Mouse (Mus musculus): ENCODE measurements around the gene Nudcd2. TPM values are rescaled to one million over a fixed set of nuclear protein-coding genes. Genes with fewer than 3 reads are reported as not detected.

Gene Nudcd2
- total RNA-seq, 2 experiments from 2014 or later: 9.9 to 14.0 TPM

GRCm38 (mm10) chr11:40718324-40718723 lies 15.1 kb upstream of the Nudcd2 start:
- no peak overlapping the region for H3K27ac ChIP-seq
- TF ChIP-seq CTCF (IDR thresholded peaks at IDR 0.05): no peak
- no peak overlapping the region for H3K4me3 ChIP-seq
- intact Hi-C loops (cut with DNase I): no loop called here
- DNase-seq: no peak

- no peak for DNase-seq
- intact Hi-C loops (cut with DNase I): loop anchor here (1.0 kb wide), 1 partner anchor 41 kb away; no protein-coding TSS in a partner anchor
- Histone ChIP-seq H3K27ac (no peak overlapping the region), H3K4me3 (peak overlapping the region; percentile 96)
- no peak for TF ChIP-seq CTCF (IDR thresholded peaks at IDR 0.05)
These were observed 499 bp upstream of the Nudcd2 start for GRCm38 (mm10) chr11:40732997-40733338.

GRCm38 (mm10) chr11:40734251-40734752 lies 835 bp downstream of the Nudcd2 start:
- H3K27ac ChIP-seq: peak overlapping the region; percentile 91
- intact Hi-C loops (cut with DNase I): loop anchor here (2.0 kb wide), 1 partner anchor 18 kb away; no protein-coding TSS in a partner anchor
- no peak for TF ChIP-seq CTCF (IDR thresholded peaks at IDR 0.05)

GRCm38 (mm10) chr11:40737369-40737768 lies 3.9 kb downstream of the Nudcd2 start:
- no peak for DNase-seq

More at GRCm38 (mm10) chr11:40734251-40734752, 835 bp downstream of the Nudcd2 start:
- DNase-seq: no peak
- H3K4me3 ChIP-seq: peak overlapping the region; percentile 96

GRCm38 (mm10) chr11:40741605-40742262 lies 8.3 kb downstream of the Nudcd2 start:
- DNase-seq: no peak
- Histone ChIP-seq H3K27ac (no peak overlapping the region), H3K4me3 (no peak overlapping the region)
- no peak for TF ChIP-seq CTCF (IDR thresholded peaks at IDR 0.05)
- intact Hi-C loops (cut with DNase I): no loop called here

More at GRCm38 (mm10) chr11:40737369-40737768, 3.9 kb downstream of the Nudcd2 start:
- Histone ChIP-seq H3K27ac (no peak overlapping the region), H3K4me3 (no peak overlapping the region)
- TF ChIP-seq CTCF (IDR thresholded peaks at IDR 0.05): no peak
- intact Hi-C loops (cut with DNase I): no loop called here

- H3K27ac ChIP-seq: no peak overlapping the region
- no peak for DNase-seq
- no peak overlapping the region for H3K4me3 ChIP-seq
- intact Hi-C loops (cut with DNase I): no loop called here
- TF ChIP-seq CTCF (IDR thresholded peaks at IDR 0.05): no peak
These were observed 10.9 kb downstream of the Nudcd2 start for GRCm38 (mm10) chr11:40744348-40744747.

- TF ChIP-seq CTCF (IDR thresholded peaks at IDR 0.05): no peak
- Histone ChIP-seq H3K4me3 (no peak overlapping the region), H3K27ac (no peak overlapping the region)
- intact Hi-C loops (cut with DNase I): no loop called here
- no peak for DNase-seq
These were observed 12.9 kb downstream of the Nudcd2 start for GRCm38 (mm10) chr11:40746361-40746760.

- Histone ChIP-seq H3K4me3 (no peak overlapping the region), H3K27ac (no peak overlapping the region)
- no peak for TF ChIP-seq CTCF (IDR thresholded peaks at IDR 0.05)
- intact Hi-C loops (cut with DNase I): no loop called here
- DNase-seq: no peak
These were observed 14.2 kb downstream of the Nudcd2 start for GRCm38 (mm10) chr11:40747716-40748115.

- DNase-seq: peak; percentile 54
- H3K27ac ChIP-seq: peak overlapping the region; percentile 99
- intact Hi-C loops (cut with DNase I): loop anchor here (2.0 kb wide), 2 partner anchors 19 to 61 kb away; no protein-coding TSS in a partner anchor
These were observed 20.4 kb downstream of the Nudcd2 start for GRCm38 (mm10) chr11:40753836-40754235.

GRCm38 (mm10) chr11:40754664-40755107 lies 21.2 kb downstream of the Nudcd2 start:
- Histone ChIP-seq H3K27ac (peak overlapping the region; percentile 99), H3K4me3 (peak overlapping the region; percentile 88)
- no peak for TF ChIP-seq CTCF (IDR thresholded peaks at IDR 0.05)
- intact Hi-C loops (cut with DNase I): loop anchor here (2.0 kb wide), 1 partner anchor 62 kb away; no protein-coding TSS in a partner anchor
- DNase-seq: no peak

More at GRCm38 (mm10) chr11:40753836-40754235, 20.4 kb downstream of the Nudcd2 start:
- H3K4me3 ChIP-seq: peak overlapping the region; percentile 88
- no peak for TF ChIP-seq CTCF (IDR thresholded peaks at IDR 0.05)

GRCm38 (mm10) chr11:40755109-40755627 lies 21.7 kb downstream of the Nudcd2 start, which contains the start of gene Ccng1:
Gene Ccng1 (minus strand): TSS chr11:40755311.
- no peak for TF ChIP-seq CTCF (IDR thresholded peaks at IDR 0.05)
- peak; percentile 95 for DNase-seq
- Histone ChIP-seq H3K4me3 (peak within 1 kb of the TSS; percentile 88), H3K27ac (peak within 1 kb of the TSS; percentile 99)
- intact Hi-C loops (cut with DNase I): loop anchor here (2.0 kb wide), 1 partner anchor 62 kb away; no protein-coding TSS in a partner anchor

GRCm38 (mm10) chr11:40755968-40756367 lies 22.5 kb downstream of the Nudcd2 start:
- intact Hi-C loops (cut with DNase I): loop anchor here (2.0 kb wide), 1 partner anchor 63 kb away; no protein-coding TSS in a partner anchor
- TF ChIP-seq CTCF (IDR thresholded peaks at IDR 0.05): no peak
- no peak for DNase-seq
- H3K4me3 ChIP-seq: no peak overlapping the region; the same call in 1 of the 2 replicates
- H3K27ac ChIP-seq: peak overlapping the region; percentile 99; the same call in 1 of the 2 replicates

GRCm38 (mm10) chr11:40759896-40760295 lies 26.4 kb downstream of the Nudcd2 start:
- no peak for TF ChIP-seq CTCF (IDR thresholded peaks at IDR 0.05)
- intact Hi-C loops (cut with DNase I): loop anchor here (5.0 kb wide), 2 partner anchors 83 to 158 kb away; no protein-coding TSS in a partner anchor
- peak; percentile 59 for DNase-seq
- no peak overlapping the region for H3K27ac ChIP-seq
- H3K4me3 ChIP-seq: no peak overlapping the region
